Mouse (Mus musculus) G1E (cell line): ENCODE data around the gene Kyat1. TPM values are rescaled to one million over a fixed set of nuclear protein-coding genes. Genes with fewer than 3 reads are reported as not detected.
A peak's percentile ranks its signal among the peaks of the same experiment; 100 is the strongest.

Experiments
- ATAC-seq: 2 replicates; pipeline ENCODE4 v1.8.0; 2016; ENCODE audit warnings: mild to moderate bottlenecking; ENCODE audit not compliant: insufficient number of reproducible peaks, poor library complexity, low FRiP score, severe bottlenecking; ENCODE audit errors: extremely low read depth
- DNase-seq: peaks from one replicate; pipeline ENCODE4 v3.0.0; 2012; ENCODE audit warnings: low spot score
- H3K27me3 ChIP-seq: 2 replicates; pipeline ENCODE4 v1.6.1; 2012; ENCODE audit warnings: mild to moderate bottlenecking, low read length, inconsistent platforms; ENCODE audit not compliant: insufficient read depth
- H3K36me3 ChIP-seq: replicated peaks from 2 replicates; pipeline ENCODE3; 2012; ENCODE audit warnings: mild to moderate bottlenecking, inconsistent platforms
- H3K4me1 ChIP-seq: 2 replicates; pipeline ENCODE4 v1.6.1; 2012; ENCODE audit warnings: low read depth, low read length, inconsistent platforms, mixed read lengths; ENCODE audit not compliant: insufficient read depth
- H3K4me3 ChIP-seq: 2 replicates; pipeline ENCODE4 v1.5.1; 2012; ENCODE audit warnings: low read depth, mild to moderate bottlenecking, inconsistent platforms, low read length, moderate library complexity, mixed read lengths
- H3K9me3 ChIP-seq: replicated peaks from 2 replicates; pipeline ENCODE4 v1.6.1; 2012; ENCODE audit warnings: inconsistent platforms
- CTCF ChIP-seq: IDR thresholded peaks from 2 replicates; pipeline ENCODE4 v1.5.1; 2012; ENCODE audit warnings: low read depth, low read length, inconsistent platforms, mixed read lengths
- GATA1 ChIP-seq: IDR thresholded peaks from 2 replicates; pipeline ENCODE4 v1.6.1; 2012; ENCODE audit warnings: borderline replicate concordance, low read length, inconsistent platforms, mixed read lengths
- GATA2 ChIP-seq: IDR thresholded peaks from 2 replicates; pipeline ENCODE4 v1.6.1; 2012; ENCODE audit warnings: low read depth, low read length, inconsistent platforms, borderline replicate concordance
- POLR2AphosphoS5 ChIP-seq: IDR thresholded peaks from 2 replicates; pipeline ENCODE4 v1.6.1; 2012; ENCODE audit warnings: low read depth, low read length, inconsistent platforms; ENCODE audit not compliant: insufficient replicate concordance
- TAL1 ChIP-seq: conservative IDR thresholded peaks from 2 replicates; pipeline ENCODE4 v1.6.1; 2012; ENCODE audit warnings: low read depth, low read length, inconsistent platforms, mixed read lengths
- polyA plus RNA-seq: library from polyadenylated mRNA; stranded (reverse); fragments of >175 nt; gene quantifications from 2 replicates; pipeline ENCODE4 v1.2.3, GENCODE M21; 2012
- total RNA-seq, 2 experiments: library from RNA; stranded (forward) in 1 of 2; stranded (reverse) in 1 of 2; fragments of 200-1000 nt in 1 of 2; fragments of >200 nt in 1 of 2; fragmentation: Nextera tagmentation in 1 of 2; gene quantifications; 2 replicates each; pipeline ENCODE4 v1.2.3; 2014 to 2017

Kyat1 gene
- 10.6 and 12.3 TPM in 2 replicates for total RNA-seq (2014; fragmentation: Nextera tagmentation)
- 10.0 and 12.3 TPM in 2 replicates for total RNA-seq (2017)
- 4.7 and 13.7 TPM in 2 replicates for polyA plus RNA-seq

- TF ChIP-seq POLR2AphosphoS5 (no peak), CTCF (no peak), GATA2 (no peak), TAL1 (no peak), GATA1 (no peak)
- peak; percentile 91 for DNase-seq
- H3K27me3 ChIP-seq: peaks cover 3% of the 10 kb centered on the region; the same call in 1 of the 2 replicates
- peaks cover 13% of the 10 kb centered on the region for H3K36me3 ChIP-seq
- H3K4me1 ChIP-seq: peaks cover 31% of the 10 kb centered on the region
- H3K9me3 ChIP-seq: no peaks in the 10 kb centered on the region
- peak within 1 kb of the TSS; percentile 92 for H3K4me3 ChIP-seq
- peak; percentile 87 for ATAC-seq
Observed at GRCm38 (mm10) chr2:30205629-30206357, at the start of gene Kyat1. Gene Kyat1, minus strand, starts transcription at chr2:30205847.

GRCm38 (mm10) chr2:30253809-30254208 lies 48.2 kb upstream of the Kyat1 start:
- ATAC-seq (no peak), DNase-seq (no peak)
- H3K36me3 ChIP-seq: peaks cover 98% of the 10 kb centered on the region
- H3K4me1 ChIP-seq: peaks cover 53% of the 10 kb centered on the region
- no peak overlapping the region for H3K4me3 ChIP-seq
- no peaks in the 10 kb centered on the region for H3K9me3 ChIP-seq
- H3K27me3 ChIP-seq: no peaks in the 10 kb centered on the region
- TF ChIP-seq CTCF (no peak), TAL1 (no peak), GATA1 (no peak), GATA2 (no peak), POLR2AphosphoS5 (no peak)

DNA sequence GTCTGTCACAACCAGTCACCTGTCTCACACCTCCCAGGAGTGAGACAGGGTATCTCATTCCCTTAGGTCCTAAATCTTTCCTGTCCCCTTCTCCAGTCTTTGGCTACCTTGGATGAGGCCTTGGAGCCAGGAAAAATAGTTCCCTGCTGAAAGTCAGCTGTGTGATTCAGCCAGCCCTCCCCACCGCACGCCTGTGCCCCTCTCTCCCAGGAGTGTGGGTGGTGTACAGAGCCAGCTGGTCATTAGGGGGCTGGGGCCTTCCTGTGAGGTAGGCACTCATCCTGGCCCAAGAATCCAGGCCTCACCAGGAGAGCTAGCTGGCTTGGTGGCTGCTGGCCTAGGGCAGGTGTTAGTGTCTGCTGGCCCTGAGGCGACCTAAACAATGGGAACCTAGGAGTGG lies 46.9 kb upstream of the Kyat1 start:
- no peak overlapping the region for H3K4me3 ChIP-seq
- TF ChIP-seq GATA1 (no peak), GATA2 (no peak), POLR2AphosphoS5 (no peak), TAL1 (no peak), CTCF (no peak)
- peaks cover 42% of the 10 kb centered on the region for H3K4me1 ChIP-seq
- H3K9me3 ChIP-seq: no peaks in the 10 kb centered on the region
- H3K36me3 ChIP-seq: peaks cover 98% of the 10 kb centered on the region
- no peaks in the 10 kb centered on the region for H3K27me3 ChIP-seq
- no peak for DNase-seq
- ATAC-seq: no peak

DNA sequence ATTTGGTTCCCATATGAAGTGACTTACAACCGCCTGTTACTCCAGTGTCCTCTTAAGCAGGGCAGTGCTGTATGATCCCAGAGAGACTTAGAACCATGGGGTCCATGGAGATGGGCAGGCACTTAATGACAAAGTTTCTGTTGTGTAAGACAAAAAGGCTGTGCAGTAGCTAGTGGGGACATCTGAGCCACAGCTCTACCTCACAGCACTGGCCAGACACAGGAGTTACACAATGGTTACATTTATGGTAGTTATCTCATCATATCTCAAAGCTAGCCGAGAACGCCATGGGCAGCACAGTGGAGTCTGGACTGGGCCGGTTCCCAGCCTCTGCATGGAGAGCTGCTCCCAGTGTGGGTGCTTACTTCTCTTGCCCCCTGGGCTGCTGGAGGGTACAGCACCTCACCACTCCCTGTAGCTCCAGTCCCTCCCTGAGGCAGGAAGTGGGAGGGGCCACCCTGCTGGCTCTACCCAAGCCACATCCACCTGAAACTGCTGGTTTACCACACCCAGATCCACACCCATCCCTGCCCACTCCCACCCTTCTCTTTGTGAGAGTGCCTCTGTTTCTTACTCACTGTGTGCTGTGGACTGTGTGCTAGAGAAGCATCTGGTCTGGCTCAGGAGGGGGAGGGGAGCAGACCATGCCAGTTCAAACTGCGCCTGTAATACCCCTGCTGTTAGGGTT lies 45.9 kb upstream of the Kyat1 start:
- ATAC-seq (peak; percentile 77), DNase-seq (peak; percentile 80)
- TF ChIP-seq POLR2AphosphoS5 (no peak), GATA1 (no peak), GATA2 (no peak), CTCF (no peak)
- H3K27me3 ChIP-seq: no peaks in the 10 kb centered on the region
- H3K36me3 ChIP-seq: peaks cover 95% of the 10 kb centered on the region
- H3K4me1 ChIP-seq: peaks cover 37% of the 10 kb centered on the region
- H3K9me3 ChIP-seq: no peaks in the 10 kb centered on the region
- peak overlapping the region; percentile 56; the same call in 1 of the 2 replicates for H3K4me3 ChIP-seq

GRCm38 (mm10) chr2:30250166-30251128 lies 44.8 kb upstream of the Kyat1 start:
- DNase-seq: no peak
- Histone ChIP-seq H3K36me3 (peaks cover 95% of the 10 kb centered on the region), H3K4me3 (no peak overlapping the region), H3K27me3 (no peaks in the 10 kb centered on the region), H3K9me3 (no peaks in the 10 kb centered on the region), H3K4me1 (peaks cover 41% of the 10 kb centered on the region)
- no peak for ATAC-seq
- TF ChIP-seq TAL1 (no peak), GATA1 (no peak), POLR2AphosphoS5 (no peak), CTCF (no peak), GATA2 (no peak)
